Mouse (Mus musculus) olfactory bulb, adult 2 months (tissue): ENCODE measurements at regions not wholly inside any gene's neighbourhood (a gene's known extent, or its start where the extent isn't known, plus 50 kb on each side); places are given as distances from the start of the nearest gene placed in this dataset.

Source experiments
- H3K27ac ChIP-seq: fragments of 200-500 bp; 2 replicates; pipeline ENCODE4 v1.5.1; 2012; ENCODE audit warnings: low read depth, low read length; ENCODE audit not compliant: insufficient read depth
- H3K4me1 ChIP-seq: fragments of 200-500 bp; 2 replicates; pipeline ENCODE4 v1.6.1; 2012; ENCODE audit warnings: low read length; ENCODE audit not compliant: control insufficient read depth, insufficient read depth
- H3K4me3 ChIP-seq: fragments of 200-500 bp; 2 replicates; pipeline ENCODE4 v1.5.1; 2012; ENCODE audit warnings: mild to moderate bottlenecking, low read depth, low read length, moderate library complexity; ENCODE audit not compliant: insufficient read depth
- CTCF ChIP-seq: fragments of 200-500 bp; IDR thresholded peaks from 2 replicates; pipeline ENCODE4 v1.5.1; 2012; ENCODE audit warnings: low read depth, mild to moderate bottlenecking, low read length, moderate library complexity; ENCODE audit not compliant: insufficient read depth
- POLR2A ChIP-seq: fragments of 200-500 bp; IDR thresholded peaks from 2 replicates; pipeline ENCODE4 v1.6.1; 2012; ENCODE audit warnings: mild to moderate bottlenecking, low read depth, low read length, moderate library complexity; ENCODE audit not compliant: insufficient read depth
- WGBS: fragments of 180-500 bp; shearing (Covaris S2); methylation state at CpG from one replicate; pipeline ENCODE4 v1.1.7; 2018; 5-methylcytosine and 5-hydroxymethylcytosine counted together

- H3K4me1 ChIP-seq: peaks cover 3% of the 10 kb centered on the region; the same call in 1 of the 2 replicates
- no peak overlapping the region for H3K4me3 ChIP-seq
- TF ChIP-seq POLR2A (no peak), CTCF (no peak)
- H3K27ac ChIP-seq: no peak overlapping the region
- WGBS: 91% methylated on average over 5 of the region's 5 CpGs
These were observed 104.2 kb upstream of the Plxnc1 start for GRCm38 (mm10) chr10:95048790-95049189.

GRCm38 (mm10) chr10:95043978-95044377 lies 99.3 kb upstream of the Plxnc1 start:
- WGBS: 55% methylated on average over 7 of the region's 7 CpGs
- Histone ChIP-seq H3K27ac (no peak overlapping the region), H3K4me1 (no peaks in the 10 kb centered on the region), H3K4me3 (no peak overlapping the region)
- no peak for TF ChIP-seq CTCF
- TF ChIP-seq POLR2A: no peak

GRCm38 (mm10) chr10:95040258-95040895 lies 95.7 kb upstream of the Plxnc1 start:
- TF ChIP-seq CTCF: no peak
- H3K4me3 ChIP-seq: no peak overlapping the region
- no peak overlapping the region for H3K27ac ChIP-seq
- WGBS: 71% methylated on average over 6 of the region's 6 CpGs
- no peaks in the 10 kb centered on the region for H3K4me1 ChIP-seq

GRCm38 (mm10) chr10:95036043-95036697 lies 91.5 kb upstream of the Plxnc1 start:
- Histone ChIP-seq H3K4me3 (no peak overlapping the region), H3K4me1 (peaks cover 4% of the 10 kb centered on the region; the same call in 1 of the 2 replicates), H3K27ac (no peak overlapping the region)
- WGBS: 78% methylated on average over 4 of the region's 4 CpGs
- TF ChIP-seq CTCF (no peak), POLR2A (no peak)

- TF ChIP-seq CTCF (no peak), POLR2A (no peak)
- Histone ChIP-seq H3K4me3 (no peak overlapping the region), H3K27ac (no peak overlapping the region), H3K4me1 (peaks cover 4% of the 10 kb centered on the region; the same call in 1 of the 2 replicates)
- WGBS: 65% methylated on average over 3 of the region's 3 CpGs
These were observed 90.7 kb upstream of the Plxnc1 start for GRCm38 (mm10) chr10:95035371-95035770.

GRCm38 (mm10) chr10:95034566-95034965 lies 89.9 kb upstream of the Plxnc1 start:
- Histone ChIP-seq H3K4me1 (peaks cover 4% of the 10 kb centered on the region; the same call in 1 of the 2 replicates), H3K27ac (no peak overlapping the region), H3K4me3 (no peak overlapping the region)
- WGBS: 82% methylated on average over 5 of the region's 5 CpGs
- no peak for TF ChIP-seq CTCF

GRCm38 (mm10) chr10:95032760-95033716 lies 88.4 kb upstream of the Plxnc1 start:
- WGBS: 61% methylated on average over 14 of the region's 14 CpGs
- no peak overlapping the region for H3K27ac ChIP-seq

GRCm38 (mm10) chr10:95031371-95031770 lies 86.7 kb upstream of the Plxnc1 start:
- Histone ChIP-seq H3K4me1 (peaks cover 4% of the 10 kb centered on the region; the same call in 1 of the 2 replicates), H3K27ac (no peak overlapping the region), H3K4me3 (no peak overlapping the region)
- TF ChIP-seq POLR2A: no peak
- no peak for TF ChIP-seq CTCF
- over 99% methylated on average over 2 of the region's 2 CpGs for WGBS

More at GRCm38 (mm10) chr10:95032760-95033716, 88.4 kb upstream of the Plxnc1 start:
- H3K4me3 ChIP-seq: no peak overlapping the region
- TF ChIP-seq POLR2A: no peak
- no peak for TF ChIP-seq CTCF
- peaks cover 4% of the 10 kb centered on the region; the same call in 1 of the 2 replicates for H3K4me1 ChIP-seq

- Histone ChIP-seq H3K4me3 (no peak overlapping the region), H3K4me1 (peaks cover 4% of the 10 kb centered on the region; the same call in 1 of the 2 replicates), H3K27ac (no peak overlapping the region)
- WGBS: 90% methylated on average over 5 of the region's 5 CpGs
- TF ChIP-seq CTCF (no peak), POLR2A (no peak)
These were observed 86.2 kb upstream of the Plxnc1 start for GRCm38 (mm10) chr10:95030801-95031200.
